Mouse (Mus musculus) limb, embryonic 11.5 days (tissue): ENCODE data around the gene Cldn14. TPM values are rescaled to one million over a fixed set of nuclear protein-coding genes. Genes with fewer than 3 reads are reported as not detected.
A peak's percentile ranks its signal among the peaks of the same experiment; 100 is the strongest.

Source experiments
- ATAC-seq: fragments of 200-750 bp; cut with Nextera tagmentation; 2 replicates; pipeline ENCODE4 v1.8.0; 2017; ENCODE audit warnings: low read depth; ENCODE audit not compliant: insufficient number of reproducible peaks, low FRiP score, low TSS enrichment
- DNase-seq: peaks from one replicate; pipeline ENCODE4 v3.0.0-alpha.2; 2015; ENCODE audit warnings: low spot score
- H3K27ac ChIP-seq: fragments of 300-500 bp; sonication (generic); replicated peaks from 2 replicates; pipeline ENCODE4 v1.5.1; 2014; ENCODE audit warnings: low read depth, mild to moderate bottlenecking, low read length
- H3K27me3 ChIP-seq: fragments of 300-500 bp; sonication (generic); 2 replicates; pipeline ENCODE4 v1.6.1; 2014; ENCODE audit warnings: mild to moderate bottlenecking, low read length, mixed read lengths; ENCODE audit not compliant: control insufficient read depth, insufficient read depth
- H3K36me3 ChIP-seq: fragments of 300-500 bp; sonication (generic); 2 replicates; pipeline ENCODE4 v1.6.1; 2014; ENCODE audit warnings: mild to moderate bottlenecking, low read length, moderate library complexity, mixed read lengths; ENCODE audit not compliant: control insufficient read depth, insufficient read depth
- H3K4me1 ChIP-seq: fragments of 300-500 bp; sonication (generic); 2 replicates; pipeline ENCODE4 v1.6.1; 2014; ENCODE audit warnings: low read length, mixed read lengths; ENCODE audit not compliant: control insufficient read depth, insufficient read depth
- H3K4me2 ChIP-seq: fragments of 300-500 bp; sonication (generic); 2 replicates; pipeline ENCODE4 v1.6.1; 2014; ENCODE audit warnings: low read depth, mild to moderate bottlenecking, moderate library complexity; ENCODE audit not compliant: severe bottlenecking
- H3K4me3 ChIP-seq: fragments of 300-500 bp; sonication (generic); 2 replicates; pipeline ENCODE4 v1.5.1; 2014; ENCODE audit warnings: low read depth, low read length
- H3K9ac ChIP-seq: fragments of 300-500 bp; sonication (generic); 2 replicates; pipeline ENCODE4 v1.6.1; 2014; ENCODE audit warnings: mild to moderate bottlenecking, low read length
- H3K9me3 ChIP-seq: fragments of 300-500 bp; sonication (generic); 2 replicates; pipeline ENCODE4 v1.6.1; 2016; ENCODE audit warnings: low read length; ENCODE audit not compliant: control insufficient read depth
- WGBS: fragments of 180-500 bp; shearing (Covaris S2); extraction: QIAGEN DNeasy Blood & Tissue Kit; methylation state at CpG from one replicate; pipeline ENCODE4 v1.1.7; 2014; 5-methylcytosine and 5-hydroxymethylcytosine counted together
- polyA plus RNA-seq: library from polyadenylated mRNA; unstranded; fragments of >200 nt; fragmentation: Nextera tagmentation; extraction: Ambion mirVana; gene quantifications from 2 replicates; pipeline ENCODE4 v1.2.1, GENCODE M21; 2014

Gene Cldn14
- polyA plus RNA-seq, 1 experiment from 2014 or later: not detected

DNA sequence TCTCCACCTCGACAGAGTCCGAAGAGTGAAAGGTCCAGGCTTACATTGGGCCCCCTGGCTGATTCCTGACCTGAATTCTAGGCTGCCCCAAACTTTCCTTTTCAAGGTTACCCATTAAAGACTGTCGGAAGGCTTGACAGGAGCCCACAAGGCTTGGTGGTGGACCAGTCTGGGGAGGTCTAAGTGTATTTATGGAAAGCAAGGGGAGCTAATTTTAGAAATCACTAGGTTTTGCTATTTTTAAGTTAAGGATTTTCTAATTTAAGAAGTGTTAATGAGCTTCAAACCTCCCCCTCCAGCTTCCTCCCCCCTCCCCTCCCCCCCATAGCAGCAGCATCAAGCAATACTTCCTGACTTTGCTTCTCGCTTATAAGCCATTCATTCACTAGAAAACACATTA, 88.0 kb downstream of the Cldn14 start:
- ATAC-seq (no peak), DNase-seq (no peak)
- Histone ChIP-seq H3K27me3 (no peaks in the 10 kb centered on the region), H3K4me1 (peaks cover 6% of the 10 kb centered on the region; the same call in 1 of the 2 replicates), H3K36me3 (no peaks in the 10 kb centered on the region), H3K9ac (no peak overlapping the region), H3K4me3 (no peak overlapping the region), H3K27ac (no peak overlapping the region), H3K4me2 (no peak overlapping the region), H3K9me3 (no peaks in the 10 kb centered on the region)
- WGBS: 54% methylated on average over 4 of the region's 4 CpGs

DNA sequence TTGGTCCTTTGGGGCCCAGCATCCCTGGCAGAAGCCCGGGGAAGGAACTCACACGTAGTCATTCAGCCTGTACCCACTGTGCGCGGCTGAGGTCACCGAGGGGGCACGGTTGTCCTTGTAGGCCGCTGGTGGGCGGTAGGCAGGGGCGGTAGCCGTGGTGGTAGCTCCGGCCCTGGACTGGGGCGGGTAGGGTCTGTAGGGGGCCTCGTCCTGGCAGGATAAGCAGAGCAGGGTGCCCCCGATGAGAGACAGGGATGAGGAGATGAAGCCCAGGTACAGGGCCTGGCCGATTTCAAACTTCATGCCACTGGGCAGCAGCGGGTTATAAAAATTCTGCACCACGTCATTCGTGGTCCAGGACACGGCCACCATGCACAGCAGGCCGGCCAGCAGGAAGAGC, 89.4 kb downstream of the Cldn14 start:
- Histone ChIP-seq H3K36me3 (no peaks in the 10 kb centered on the region), H3K27me3 (no peaks in the 10 kb centered on the region), H3K9ac (no peak overlapping the region), H3K4me1 (peaks cover 6% of the 10 kb centered on the region; the same call in 1 of the 2 replicates), H3K4me2 (no peak overlapping the region), H3K4me3 (no peak overlapping the region), H3K9me3 (no peaks in the 10 kb centered on the region), H3K27ac (no peak overlapping the region)
- WGBS: 80% methylated on average over 20 of the region's 20 CpGs
- DNase-seq (no peak), ATAC-seq (no peak)

DNA sequence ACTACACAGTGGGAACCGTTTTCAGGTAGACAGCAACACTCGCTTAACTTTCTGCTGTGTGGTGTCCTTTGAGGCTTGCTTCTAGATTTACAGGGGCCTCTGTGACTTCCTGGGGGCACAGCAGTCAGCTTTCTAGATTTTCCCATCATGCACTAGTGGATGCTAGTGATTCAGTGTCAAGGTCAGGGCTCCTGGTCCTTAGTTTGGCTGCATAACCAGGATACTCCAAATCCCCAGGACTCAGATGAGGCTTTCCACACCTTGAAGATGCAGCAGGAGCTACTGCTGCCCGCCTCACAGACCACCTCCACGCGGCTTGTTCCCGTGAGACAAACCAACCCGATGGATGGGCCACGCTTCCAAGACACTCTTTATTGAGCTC, 90.0 kb downstream of the Cldn14 start:
- H3K4me3 ChIP-seq: no peak overlapping the region
- 0 out of 2 replicates have a peak, but pooled peaks have one; percentile 3 for ATAC-seq
- H3K36me3 ChIP-seq: no peaks in the 10 kb centered on the region
- no peak overlapping the region for H3K9ac ChIP-seq
- no peak for DNase-seq
- H3K9me3 ChIP-seq: no peaks in the 10 kb centered on the region
- WGBS: 65% methylated on average over 8 of the region's 8 CpGs
- no peaks in the 10 kb centered on the region for H3K27me3 ChIP-seq
- H3K4me1 ChIP-seq: peaks cover 6% of the 10 kb centered on the region; the same call in 1 of the 2 replicates
- no peak overlapping the region for H3K27ac ChIP-seq
- no peak overlapping the region for H3K4me2 ChIP-seq

DNA sequence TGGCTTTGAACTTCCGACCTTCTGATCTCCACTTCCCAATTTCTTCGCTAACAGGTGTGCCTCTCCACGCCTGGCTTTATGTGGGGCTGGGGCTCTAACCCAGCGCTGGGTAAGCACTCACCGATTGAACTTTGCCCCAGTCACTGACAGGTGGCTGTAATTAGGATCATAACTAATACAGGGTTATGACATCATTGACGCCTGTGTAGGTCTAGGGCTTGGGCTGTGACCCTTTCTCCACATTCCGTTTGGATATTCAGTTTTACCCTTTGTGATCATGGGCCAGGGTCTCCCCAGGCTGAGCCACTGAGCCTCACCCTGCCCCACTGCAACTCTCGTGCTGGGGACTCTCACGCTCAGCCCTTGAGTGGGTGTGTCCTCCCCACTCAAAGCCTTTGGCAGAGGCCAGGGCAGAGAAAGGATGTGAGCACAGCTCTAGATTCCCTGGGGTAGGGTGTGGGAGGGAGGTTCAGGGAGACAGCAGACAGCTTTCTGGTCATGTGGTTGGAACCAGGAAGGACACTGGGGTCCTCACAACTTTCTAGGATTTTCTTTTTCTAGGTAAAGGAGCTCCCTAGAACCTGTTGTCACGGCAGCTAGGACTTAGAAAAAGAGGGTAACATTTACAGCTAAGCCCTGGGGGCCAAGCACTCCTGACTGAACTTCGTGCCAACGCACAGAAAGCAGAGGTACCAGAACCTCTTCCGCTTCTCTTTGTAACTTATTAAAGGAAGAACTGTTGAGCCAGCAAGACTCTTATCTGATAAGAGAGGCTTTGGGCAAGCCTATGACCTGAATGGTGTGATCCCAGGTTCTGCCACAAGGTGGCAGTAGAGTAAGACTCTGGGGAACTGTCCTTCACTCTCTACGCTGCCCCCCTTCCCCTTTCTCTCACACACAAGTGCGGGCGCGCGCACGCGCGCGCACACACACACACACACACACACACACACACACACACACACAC, 90.6 kb downstream of the Cldn14 start:
- Histone ChIP-seq H3K4me1 (peaks cover 6% of the 10 kb centered on the region; the same call in 1 of the 2 replicates), H3K36me3 (no peaks in the 10 kb centered on the region), H3K9me3 (no peaks in the 10 kb centered on the region), H3K4me2 (no peak overlapping the region), H3K9ac (no peak overlapping the region), H3K27me3 (no peaks in the 10 kb centered on the region), H3K4me3 (no peak overlapping the region), H3K27ac (no peak overlapping the region)
- WGBS: 29% methylated on average over 22 of the region's 22 CpGs
- DNase-seq (peak; percentile 92), ATAC-seq (0 out of 2 replicates have a peak, but pooled peaks have one; percentile 11)

DNA sequence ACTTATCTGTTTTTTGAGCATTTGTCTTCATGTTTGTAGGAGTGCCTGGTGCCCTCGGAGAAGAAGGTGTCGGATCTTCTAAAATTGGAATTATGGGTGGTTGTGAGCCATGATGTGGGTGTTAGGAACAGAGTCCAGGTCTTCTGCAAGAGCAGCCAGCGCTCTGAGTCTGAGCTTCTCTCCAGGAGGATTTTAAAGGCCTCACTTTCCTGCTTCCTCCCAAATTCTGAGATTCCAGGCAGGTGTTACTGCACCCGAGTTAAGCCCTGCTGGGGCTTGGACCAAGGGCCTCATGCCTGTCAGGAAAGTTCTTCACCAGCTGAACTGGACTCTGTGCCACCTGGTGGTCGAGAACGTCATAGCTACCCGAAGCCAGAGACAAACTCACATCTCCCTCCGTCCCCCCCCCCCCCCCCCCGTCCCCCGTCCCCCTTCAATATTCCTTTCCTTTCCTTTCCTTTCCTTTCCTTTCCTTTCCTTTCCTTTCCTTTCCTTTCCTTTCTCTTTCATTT, 93.2 kb downstream of the Cldn14 start:
- no peaks in the 10 kb centered on the region for H3K9me3 ChIP-seq
- no peak for ATAC-seq
- 31% methylated on average over 10 of the region's 10 CpGs for WGBS
- no peaks in the 10 kb centered on the region for H3K27me3 ChIP-seq
- no peak overlapping the region for H3K9ac ChIP-seq
- H3K27ac ChIP-seq: no peak overlapping the region
- H3K36me3 ChIP-seq: no peaks in the 10 kb centered on the region
- peaks cover 2% of the 10 kb centered on the region; the same call in 1 of the 2 replicates for H3K4me1 ChIP-seq
- DNase-seq: peak; percentile 70
- no peak overlapping the region for H3K4me2 ChIP-seq
- no peak overlapping the region for H3K4me3 ChIP-seq

DNA sequence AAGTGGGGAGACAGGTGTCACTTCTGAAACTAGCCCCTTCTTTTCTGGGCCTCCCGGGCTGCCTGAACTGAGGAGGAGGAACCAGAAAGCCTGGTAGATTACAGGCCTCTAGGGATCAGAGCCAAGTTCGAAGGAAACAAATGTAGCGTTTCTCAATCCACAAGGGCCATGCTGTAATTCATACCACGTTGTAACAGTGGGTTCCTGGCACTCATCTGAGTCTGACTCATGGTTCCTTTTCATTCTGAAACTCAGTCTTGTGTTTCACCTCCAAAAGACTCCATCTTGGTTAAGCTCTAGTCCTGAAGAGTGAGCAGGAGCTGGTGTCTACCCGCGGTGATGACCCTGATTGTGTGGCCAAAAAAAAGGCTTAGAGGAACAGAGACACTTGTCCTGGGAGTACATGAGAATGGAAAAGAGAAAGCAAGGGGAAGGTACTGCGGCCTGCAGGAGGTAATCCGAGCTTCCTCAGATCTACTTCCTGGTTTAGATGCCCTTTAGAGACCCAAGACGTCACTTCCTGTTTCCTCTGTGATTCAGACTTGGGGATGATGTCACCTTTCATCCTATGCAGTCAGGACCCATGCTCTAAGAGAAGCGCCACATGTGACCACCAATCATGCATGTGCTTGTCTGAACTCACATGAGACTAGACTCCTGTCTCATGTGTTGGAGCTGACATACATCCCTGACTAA, 94.6 kb downstream of the Cldn14 start:
- no peak for ATAC-seq

DNA sequence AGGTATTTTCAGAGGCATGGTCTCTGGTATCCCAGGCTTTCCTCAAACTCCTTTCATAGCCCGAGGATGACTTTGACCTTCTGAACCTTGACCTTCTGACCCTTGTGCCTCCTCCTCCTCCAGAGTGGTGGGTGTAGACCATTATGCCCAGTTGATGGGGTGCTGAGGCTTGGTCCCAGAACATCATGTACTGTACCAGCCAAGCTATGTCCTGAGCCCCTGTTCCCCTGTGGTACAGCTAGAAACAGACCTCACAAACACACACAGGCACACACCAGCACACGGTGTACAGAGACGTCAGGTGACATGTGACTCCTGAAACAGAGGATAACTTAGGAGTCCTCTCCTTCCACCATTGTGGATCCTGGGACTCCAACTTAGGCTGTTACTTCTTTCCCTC, 95.8 kb downstream of the Cldn14 start:
- Histone ChIP-seq H3K4me2 (no peak overlapping the region), H3K4me1 (no peaks in the 10 kb centered on the region), H3K4me3 (no peak overlapping the region), H3K9ac (no peak overlapping the region), H3K27ac (no peak overlapping the region), H3K36me3 (no peaks in the 10 kb centered on the region), H3K27me3 (no peaks in the 10 kb centered on the region), H3K9me3 (no peaks in the 10 kb centered on the region)
- 69% methylated on average over 3 of the region's 3 CpGs for WGBS
- ATAC-seq (no peak), DNase-seq (no peak)

More for the DNA sequence above, 94.6 kb downstream of the Cldn14 start:
- no peak overlapping the region for H3K4me3 ChIP-seq
- H3K9ac ChIP-seq: no peak overlapping the region
- H3K4me2 ChIP-seq: no peak overlapping the region
- WGBS: 83% methylated on average over 10 of the region's 10 CpGs
- H3K36me3 ChIP-seq: no peaks in the 10 kb centered on the region
- H3K27me3 ChIP-seq: no peaks in the 10 kb centered on the region
- H3K4me1 ChIP-seq: peaks cover 2% of the 10 kb centered on the region; the same call in 1 of the 2 replicates
- H3K9me3 ChIP-seq: no peaks in the 10 kb centered on the region
- no peak overlapping the region for H3K27ac ChIP-seq
- DNase-seq: no peak

DNA sequence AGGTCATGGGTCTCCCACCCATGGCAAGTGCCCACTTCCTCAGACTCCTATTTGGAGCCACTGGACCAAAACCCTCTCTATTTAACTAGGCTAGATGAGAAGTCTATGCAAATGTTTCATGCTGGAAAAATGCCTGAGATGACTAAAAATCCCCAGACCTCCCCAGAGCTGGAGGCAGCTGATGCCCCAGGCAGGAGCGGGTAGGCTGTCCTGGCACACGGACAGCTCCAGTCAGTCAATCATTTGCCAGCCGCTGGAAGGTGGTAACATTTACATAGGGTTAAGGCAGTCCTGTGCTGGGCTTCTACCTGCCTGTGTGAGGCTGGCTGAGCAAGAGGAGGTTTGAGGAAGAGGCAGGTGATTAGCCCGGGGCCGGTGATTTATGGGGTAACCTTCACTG, 96.5 kb downstream of the Cldn14 start:
- no peak overlapping the region for H3K4me2 ChIP-seq
- H3K27ac ChIP-seq: no peak overlapping the region
- 63% methylated on average over 5 of the region's 5 CpGs for WGBS
- no peak overlapping the region for H3K9ac ChIP-seq
- no peaks in the 10 kb centered on the region for H3K4me1 ChIP-seq
- ATAC-seq (no peak), DNase-seq (no peak)
- H3K4me3 ChIP-seq: no peak overlapping the region
- no peaks in the 10 kb centered on the region for H3K36me3 ChIP-seq
- H3K27me3 ChIP-seq: no peaks in the 10 kb centered on the region
- no peaks in the 10 kb centered on the region for H3K9me3 ChIP-seq
